Mouse (Mus musculus) stomach, embryonic 16.5 days (tissue): ENCODE results near the gene Troap. TPM values are rescaled to one million over a fixed set of nuclear protein-coding genes. Genes with fewer than 3 reads are reported as not detected.

Experiments
- ATAC-seq: fragments of 200-750 bp; cut with Nextera tagmentation; 2 replicates; pipeline ENCODE4 v1.8.0; 2017; ENCODE audit warnings: moderate number of reproducible peaks, moderate TSS enrichment; ENCODE audit not compliant: insufficient read depth, low FRiP score
- H3K27ac ChIP-seq: fragments of 300-500 bp; sonication (generic); 2 replicates; pipeline ENCODE4 v1.5.1; 2014; ENCODE audit warnings: low read length
- H3K27me3 ChIP-seq: fragments of 300-500 bp; sonication (generic); 2 replicates; pipeline ENCODE4 v1.6.1; 2014; ENCODE audit warnings: low read length, control low read depth, mixed read lengths; ENCODE audit not compliant: control insufficient read depth, insufficient read depth
- H3K36me3 ChIP-seq: fragments of 300-500 bp; sonication (generic); 2 replicates; pipeline ENCODE4 v1.6.1; 2014; ENCODE audit warnings: low read length; ENCODE audit not compliant: control insufficient read depth, insufficient read depth
- H3K4me1 ChIP-seq: fragments of 300-500 bp; sonication (generic); 2 replicates; pipeline ENCODE4 v1.6.1; 2014; ENCODE audit warnings: low read length, control low read depth, mixed read lengths; ENCODE audit not compliant: control insufficient read depth, insufficient read depth
- H3K4me2 ChIP-seq: fragments of 300-500 bp; sonication (generic); 2 replicates; pipeline ENCODE4 v1.6.1; 2014; ENCODE audit warnings: low read depth, low read length, mixed read lengths
- H3K4me3 ChIP-seq: fragments of 300-500 bp; sonication (generic); replicated peaks from 2 replicates; pipeline ENCODE4 v1.5.1; 2014; ENCODE audit warnings: mild to moderate bottlenecking, low read length
- H3K9ac ChIP-seq: fragments of 300-500 bp; sonication (generic); 2 replicates; pipeline ENCODE4 v1.6.1; 2014; ENCODE audit warnings: low read length
- H3K9me3 ChIP-seq: fragments of 300-500 bp; sonication (generic); replicated peaks from 2 replicates; pipeline ENCODE4 v1.6.1; 2016; ENCODE audit warnings: low read length, control low read depth; ENCODE audit not compliant: control insufficient read depth
- WGBS: fragments of 180-500 bp; shearing (Covaris S2); extraction: QIAGEN DNeasy Blood & Tissue Kit; methylation state at CpG from one replicate; pipeline ENCODE4 v1.1.7; 2014; 5-methylcytosine and 5-hydroxymethylcytosine counted together
- microRNA-seq: library from miRNA; unstranded; fragments of <30 nt; microRNA quantifications from one replicate; pipeline ENCODE4, GENCODE M21; 2016
- polyA plus RNA-seq: library from polyadenylated mRNA; unstranded; fragments of >200 nt; fragmentation: Nextera tagmentation; extraction: Ambion mirVana; gene quantifications from 2 replicates; pipeline ENCODE4 v1.2.1, GENCODE M21; 2015

The Troap gene
- polyA plus RNA-seq, 1 experiment from 2014 or later = 26.4 TPM

GRCm38 (mm10) chr15:99127851-99128522 lies 53.6 kb downstream of the Troap start:
- Histone ChIP-seq H3K9me3 (no peaks in the 10 kb centered on the region), H3K4me3 (peak overlapping the region; percentile 83), H3K27ac (no peak overlapping the region), H3K27me3 (no peaks in the 10 kb centered on the region), H3K4me2 (peak overlapping the region; percentile 86), H3K4me1 (peaks cover 36% of the 10 kb centered on the region), H3K36me3 (no peaks in the 10 kb centered on the region), H3K9ac (peak overlapping the region; percentile 23; the same call in 1 of the 2 replicates)
- no peak for ATAC-seq
- 60% methylated on average over 6 of the region's 6 CpGs for WGBS

- no peaks in the 10 kb centered on the region for H3K36me3 ChIP-seq
- H3K27ac ChIP-seq = no peak overlapping the region; the same call in 1 of the 2 replicates
- no peak overlapping the region for H3K4me2 ChIP-seq
- H3K9me3 ChIP-seq = no peaks in the 10 kb centered on the region
- no peak overlapping the region for H3K4me3 ChIP-seq
- H3K27me3 ChIP-seq = no peaks in the 10 kb centered on the region
- no peak for ATAC-seq
- 57% methylated on average over 11 of the region's 11 CpGs for WGBS
- no peak overlapping the region for H3K9ac ChIP-seq
- peaks cover 36% of the 10 kb centered on the region for H3K4me1 ChIP-seq
These were observed 55.1 kb downstream of the Troap start for GRCm38 (mm10) chr15:99129441-99129840.

- ATAC-seq = no peak
- H3K9me3 ChIP-seq = no peaks in the 10 kb centered on the region
- no peak overlapping the region; the same call in 1 of the 2 replicates for H3K27ac ChIP-seq
- 56% methylated on average over 22 of the region's 22 CpGs for WGBS
- H3K4me2 ChIP-seq = peak overlapping the region; percentile 1; the same call in 1 of the 2 replicates
- peaks cover 34% of the 10 kb centered on the region for H3K4me1 ChIP-seq
- H3K27me3 ChIP-seq = no peaks in the 10 kb centered on the region
- no peaks in the 10 kb centered on the region for H3K36me3 ChIP-seq
- H3K9ac ChIP-seq = peak overlapping the region; percentile 31; the same call in 1 of the 2 replicates
- no peak overlapping the region for H3K4me3 ChIP-seq
These were observed 55.9 kb downstream of the Troap start for GRCm38 (mm10) chr15:99129956-99130910.

Small RNA genes lying within 50 kb of the gene (microRNA-seq; reads per million reads assigned to microRNA genes)
- gene Mir6960 = not detected

Other genes starting within 250 kb of the Troap start
- 85.4 and 86.4 TPM in 2 replicates for gene Prkag1, start 243.1 kb upstream of the Troap start, polyA plus RNA-seq
- gene Kmt2d, start 203.4 kb upstream of the Troap start, polyA plus RNA-seq = 10.1 and 11.4 TPM in 2 replicates
- gene Rhebl1, start 180.0 kb upstream of the Troap start, polyA plus RNA-seq = 8.2 and 9.8 TPM in 2 replicates
- gene Dhh, start 176.0 kb upstream of the Troap start, polyA plus RNA-seq = 0.84 and 1.1 TPM in 2 replicates
- gene Lmbr1l, start 156.3 kb upstream of the Troap start, polyA plus RNA-seq = 14.8 and 18.3 TPM in 2 replicates
- gene Tuba1b, start 140.0 kb upstream of the Troap start, polyA plus RNA-seq = 1,202 and 1,296 TPM in 2 replicates
- gene Gm49450, start 121.0 kb upstream of the Troap start, polyA plus RNA-seq = not detected in 2 replicates
- gene Tuba1a, start 120.9 kb upstream of the Troap start, polyA plus RNA-seq = 1,001 and 1,036 TPM in 2 replicates
- gene Tuba1c, start 44.7 kb upstream of the Troap start, polyA plus RNA-seq = 196 and 209 TPM in 2 replicates
- gene Prph, start 19.4 kb upstream of the Troap start, polyA plus RNA-seq = 24.4 and 25.4 TPM in 2 replicates
- gene C1ql4, start 13.2 kb downstream of the Troap start, polyA plus RNA-seq = not detected in 2 replicates
- gene Dnajc22, start 18.6 kb downstream of the Troap start, polyA plus RNA-seq = 14.1 TPM in 2 replicates
- 18.3 and 20.2 TPM in 2 replicates for gene Spats2, start 51.3 kb downstream of the Troap start, polyA plus RNA-seq
- 0.52 and 0.66 TPM in 2 replicates for gene Kcnh3, start 150.3 kb downstream of the Troap start, polyA plus RNA-seq
- 98.7 and 113 TPM in 2 replicates for gene Mcrs1, start 177.4 kb downstream of the Troap start, polyA plus RNA-seq
- 42.5 and 44.3 TPM in 2 replicates for gene Prpf40b, start 220.5 kb downstream of the Troap start, polyA plus RNA-seq
- 0.06 and 0.10 TPM in 2 replicates for gene Fam186b, start 221.3 kb downstream of the Troap start, polyA plus RNA-seq